Mouse (Mus musculus) intestine, postnatal 0 days (tissue): Measurements from ENCODE around the gene 4930442H23Rik. TPM values are rescaled to one million over a fixed set of nuclear protein-coding genes. Genes with fewer than 3 reads are reported as not detected.
"Not testable (repeated sequence)": the region's sequence is repeated elsewhere in the genome, so short reads cannot be mapped to it uniquely, and the experiment has no call there.

Experiments
- ATAC-seq: fragments of 200-750 bp; cut with Nextera tagmentation; 2 replicates; pipeline ENCODE4 v1.8.0; 2017; ENCODE audit warnings: mild to moderate bottlenecking, moderate TSS enrichment, moderate library complexity
- H3K27ac ChIP-seq: fragments of 300-500 bp; sonication (generic); 2 replicates; pipeline ENCODE4 v1.5.1; 2014; ENCODE audit warnings: mild to moderate bottlenecking, low read depth, low read length, moderate library complexity
- H3K27me3 ChIP-seq: fragments of 300-500 bp; sonication (generic); replicated peaks from 2 replicates; pipeline ENCODE4 v1.6.1; 2014; ENCODE audit warnings: low read length, mixed read lengths; ENCODE audit not compliant: control insufficient read depth, insufficient read depth
- H3K36me3 ChIP-seq: fragments of 300-500 bp; sonication (generic); 2 replicates; pipeline ENCODE4 v1.6.1; 2014; ENCODE audit warnings: mild to moderate bottlenecking, moderate library complexity; ENCODE audit not compliant: control insufficient read depth, insufficient read depth
- H3K4me1 ChIP-seq: fragments of 300-500 bp; sonication (generic); replicated peaks from 2 replicates; pipeline ENCODE4 v1.6.1; 2014; ENCODE audit warnings: antibody characterized with exemption, low read length, mixed read lengths; ENCODE audit not compliant: control insufficient read depth, insufficient read depth
- H3K4me2 ChIP-seq: fragments of 300-500 bp; sonication (generic); replicated peaks from 2 replicates; pipeline ENCODE4 v1.6.1; 2014; ENCODE audit warnings: low read depth, mild to moderate bottlenecking, moderate library complexity
- H3K4me3 ChIP-seq: fragments of 300-500 bp; sonication (generic); 2 replicates; pipeline ENCODE4 v1.5.1; 2014; ENCODE audit warnings: low read depth, low read length
- H3K9ac ChIP-seq: fragments of 300-500 bp; sonication (generic); 2 replicates; pipeline ENCODE4 v1.6.1; 2014; ENCODE audit warnings: mild to moderate bottlenecking, low read depth, low read length
- H3K9me3 ChIP-seq: fragments of 300-500 bp; sonication (generic); 2 replicates; pipeline ENCODE4 v1.6.1; 2016; ENCODE audit warnings: mixed run types; ENCODE audit not compliant: control insufficient read depth
- CTCF ChIP-seq: sonication (generic); IDR thresholded peaks from 2 replicates; pipeline ENCODE4 v1.5.1; 2016; ENCODE audit warnings: low read depth, mild to moderate bottlenecking, control low read depth, antibody characterized with exemption, moderate library complexity
- WGBS: fragments of 180-500 bp; shearing (Covaris S2); extraction: QIAGEN DNeasy Blood & Tissue Kit; methylation state at CpG from one replicate; pipeline ENCODE4 v1.1.7; 2014; 5-methylcytosine and 5-hydroxymethylcytosine counted together
- polyA plus RNA-seq: library from polyadenylated mRNA; unstranded; fragments of >200 nt; fragmentation: Nextera tagmentation; extraction: Ambion mirVana; gene quantifications from 2 replicates; pipeline ENCODE4 v1.2.1, GENCODE M21; 2015

Gene 4930442H23Rik
- polyA plus RNA-seq, 1 experiment from 2014 or later, result 0.12 TPM

DNA sequence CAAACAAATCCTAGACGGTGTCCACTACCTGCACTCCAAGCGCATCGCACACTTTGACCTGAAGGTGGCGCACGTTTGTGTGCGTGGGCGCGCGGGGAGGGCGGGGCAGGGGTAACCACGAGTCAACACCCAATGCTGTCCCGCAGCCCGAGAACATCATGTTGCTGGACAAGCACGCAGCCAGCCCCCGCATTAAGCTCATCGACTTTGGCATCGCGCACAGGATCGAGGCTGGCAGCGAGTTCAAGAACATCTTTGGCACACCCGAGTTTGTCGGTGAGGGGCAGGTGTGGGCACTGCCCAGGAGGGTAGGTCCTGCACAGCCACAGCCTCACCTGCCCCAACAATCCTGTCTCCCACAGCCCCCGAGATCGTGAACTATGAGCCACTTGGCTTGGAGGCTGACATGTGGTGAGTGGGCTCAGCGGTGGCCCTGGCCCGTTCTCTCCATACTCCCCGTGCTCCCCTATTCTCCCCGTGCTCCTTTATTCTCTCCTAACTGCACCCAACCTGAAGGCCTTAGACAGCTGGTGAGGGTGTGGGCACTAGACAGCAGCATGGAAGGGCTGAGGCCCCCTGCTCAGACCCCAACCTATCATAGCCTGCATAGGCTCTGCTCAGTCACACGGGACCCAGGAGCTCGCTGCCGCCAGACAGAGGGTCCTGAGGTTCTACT lies 6.7 kb upstream of the 4930442H23Rik start:
- WGBS, result 71% methylated on average over 31 of the region's 31 CpGs
- peaks cover 37% of the 10 kb centered on the region for H3K36me3 ChIP-seq
- TF ChIP-seq CTCF, result peak; percentile 78
- ATAC-seq, result no peak
- H3K27ac ChIP-seq, result peak overlapping the region; percentile 35
- no peak overlapping the region for H3K9ac ChIP-seq
- no peaks in the 10 kb centered on the region for H3K9me3 ChIP-seq
- no peak overlapping the region for H3K4me3 ChIP-seq
- no peaks in the 10 kb centered on the region for H3K27me3 ChIP-seq
- H3K4me1 ChIP-seq, result peaks cover 15% of the 10 kb centered on the region
- no peak overlapping the region for H3K4me2 ChIP-seq

DNA sequence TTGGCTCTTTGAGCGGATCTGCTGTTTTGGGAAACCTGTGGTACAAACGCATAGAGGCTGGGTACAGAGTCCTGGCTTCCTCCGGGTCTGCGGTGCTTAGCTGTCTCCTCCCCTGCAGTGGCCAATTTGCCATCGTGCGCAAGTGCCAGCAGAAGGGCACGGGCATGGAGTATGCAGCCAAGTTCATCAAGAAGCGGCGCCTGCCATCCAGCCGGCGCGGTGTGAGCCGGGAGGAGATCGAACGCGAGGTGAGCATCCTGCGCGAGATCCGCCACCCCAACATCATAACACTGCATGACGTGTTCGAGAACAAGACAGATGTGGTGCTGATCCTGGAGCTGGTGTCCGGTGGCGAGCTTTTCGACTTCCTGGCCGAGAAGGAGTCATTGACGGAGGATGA lies 6.2 kb upstream of the 4930442H23Rik start:
- H3K4me1 ChIP-seq, result peaks cover 15% of the 10 kb centered on the region

DNA sequence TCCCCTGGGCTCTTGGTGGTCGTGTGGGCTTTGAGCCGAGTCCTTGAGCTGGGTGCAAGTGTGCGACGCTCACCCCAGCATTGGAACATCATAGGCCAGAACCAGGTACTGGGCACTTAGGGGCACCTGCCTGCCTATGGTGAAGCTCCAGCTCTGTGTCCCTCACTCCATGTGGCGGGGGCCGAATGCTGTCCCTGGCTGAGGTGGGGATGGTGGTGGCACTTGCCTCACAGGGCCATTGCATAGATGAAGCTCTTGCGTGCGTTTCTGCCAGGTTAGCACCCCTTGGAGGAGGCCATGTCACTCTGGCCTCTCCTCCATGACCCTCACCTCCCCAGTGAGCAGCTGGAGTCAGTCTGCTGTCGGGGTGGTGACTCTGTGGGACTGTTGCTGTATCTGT lies 3.5 kb upstream of the 4930442H23Rik start:
- no peak for TF ChIP-seq CTCF
- H3K4me1 ChIP-seq, result peaks cover 3% of the 10 kb centered on the region; the same call in 1 of the 2 replicates
- WGBS, result 95% methylated on average over 9 of the region's 9 CpGs
- no peak overlapping the region for H3K4me2 ChIP-seq
- H3K27ac ChIP-seq, result no peak overlapping the region
- ATAC-seq, result no peak
- no peaks in the 10 kb centered on the region for H3K9me3 ChIP-seq
- no peak overlapping the region for H3K4me3 ChIP-seq
- H3K27me3 ChIP-seq, result no peaks in the 10 kb centered on the region
- H3K36me3 ChIP-seq, result peaks cover 50% of the 10 kb centered on the region
- H3K9ac ChIP-seq, result no peak overlapping the region; the same call in 1 of the 2 replicates

More for the DNA sequence above, 6.2 kb upstream of the 4930442H23Rik start:
- Histone ChIP-seq H3K36me3 (peaks cover 41% of the 10 kb centered on the region), H3K27ac (no peak overlapping the region), H3K9me3 (no peaks in the 10 kb centered on the region), H3K4me3 (no peak overlapping the region), H3K4me2 (no peak overlapping the region), H3K27me3 (no peaks in the 10 kb centered on the region), H3K9ac (no peak overlapping the region)
- WGBS, result 84% methylated on average over 26 of the region's 26 CpGs
- no peak for ATAC-seq
- TF ChIP-seq CTCF, result no peak

DNA sequence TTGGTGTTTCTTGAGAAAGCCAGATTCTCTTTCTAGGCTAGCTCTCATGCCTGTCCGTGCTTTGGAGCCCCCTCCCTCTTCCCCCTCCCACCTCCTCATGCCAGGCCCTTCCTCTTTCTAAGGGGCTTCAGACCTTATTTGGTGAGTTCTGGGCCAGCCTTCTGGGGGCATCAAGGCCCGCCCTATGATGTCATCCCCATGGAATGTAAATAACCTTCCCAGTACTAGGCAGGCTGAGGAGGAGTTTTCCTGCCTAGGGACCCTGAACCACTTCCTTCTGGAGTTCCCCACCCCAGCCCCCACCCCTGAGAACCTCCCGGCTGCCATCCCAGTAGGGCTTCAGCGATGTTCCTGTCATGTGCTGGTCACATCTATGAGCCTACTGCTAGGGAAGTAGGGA lies 1.1 kb upstream of the 4930442H23Rik start:
- peak overlapping the region; percentile 3; the same call in 1 of the 2 replicates for H3K4me2 ChIP-seq
- WGBS, result 11% methylated on average over 4 of the region's 4 CpGs
- ATAC-seq, result no peak
- peak overlapping the region; percentile 73 for H3K27ac ChIP-seq
- H3K4me1 ChIP-seq, result no peaks in the 10 kb centered on the region
- H3K9ac ChIP-seq, result no peak overlapping the region
- H3K4me3 ChIP-seq, result no peak overlapping the region
- H3K9me3 ChIP-seq, result no peaks in the 10 kb centered on the region
- peaks cover 60% of the 10 kb centered on the region for H3K36me3 ChIP-seq
- no peak for TF ChIP-seq CTCF
- no peaks in the 10 kb centered on the region for H3K27me3 ChIP-seq

DNA sequence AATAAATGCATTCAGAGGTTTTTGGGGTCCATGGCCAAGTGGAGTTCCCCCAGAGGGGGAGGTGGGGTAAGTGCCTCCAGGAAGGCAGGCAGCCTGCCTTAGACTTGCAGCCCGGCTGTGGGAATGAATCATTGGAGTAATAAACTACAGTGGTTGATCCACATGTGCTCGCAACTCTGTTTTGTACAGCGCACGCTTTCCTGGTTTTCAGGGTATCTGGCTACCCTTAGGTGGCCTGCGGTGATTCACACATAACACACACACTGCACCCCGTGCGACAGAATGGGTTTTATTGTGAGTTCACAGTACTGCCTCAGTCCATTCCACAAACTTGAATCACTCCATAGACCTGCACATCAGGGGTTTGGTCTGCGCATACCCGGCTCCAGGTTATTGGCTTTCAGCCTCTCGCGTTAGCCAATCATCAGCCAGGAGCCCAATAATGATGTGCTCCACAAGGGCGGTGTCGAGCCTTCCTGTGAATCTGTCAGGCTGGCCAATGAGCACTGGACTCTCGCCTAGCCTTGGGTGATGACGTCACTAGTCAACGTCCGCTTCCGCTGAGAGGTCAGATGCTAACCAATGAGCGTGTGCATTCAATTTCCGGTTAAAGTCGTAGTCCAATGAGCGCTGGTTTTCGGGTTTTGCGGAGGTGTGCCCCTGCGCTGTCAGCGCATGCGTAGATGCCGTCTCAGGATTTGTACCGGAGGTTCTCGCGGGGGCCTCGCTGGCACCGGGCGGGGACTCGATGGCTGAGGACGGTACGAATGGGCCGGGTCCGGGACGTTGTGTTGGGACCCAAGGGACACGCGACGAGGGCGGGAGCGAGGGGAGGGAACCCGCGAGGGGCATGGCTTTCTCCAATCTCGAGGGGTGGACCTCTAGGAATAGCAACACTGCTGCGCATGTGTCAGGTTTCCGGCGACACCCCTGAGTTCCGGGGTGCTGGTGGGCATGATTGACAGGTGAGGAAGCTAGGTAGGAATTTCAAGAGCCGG lies 1.0 kb downstream of the 4930442H23Rik start, which contains the start of gene Dapk3:
TSS of gene Dapk3 (plus strand) at position 670 of the 998 bp plus-strand sequence.
- TF ChIP-seq CTCF, result peak; percentile 21; the same call in 1 of the 2 replicates
- Histone ChIP-seq H3K4me3 (peak within 1 kb of the TSS; percentile 65), H3K9me3 (no peaks in the 10 kb centered on the region), H3K9ac (peak within 1 kb of the TSS; percentile 62), H3K27me3 (no peaks in the 10 kb centered on the region), H3K4me2 (peak within 1 kb of the TSS; percentile 72), H3K4me1 (no peaks in the 10 kb centered on the region), H3K36me3 (peaks cover 76% of the 10 kb centered on the region), H3K27ac (peak within 1 kb of the TSS; percentile 86)
- ATAC-seq, result peak; percentile 93
- WGBS, result 4% methylated on average over 53 of the region's 53 CpGs

DNA sequence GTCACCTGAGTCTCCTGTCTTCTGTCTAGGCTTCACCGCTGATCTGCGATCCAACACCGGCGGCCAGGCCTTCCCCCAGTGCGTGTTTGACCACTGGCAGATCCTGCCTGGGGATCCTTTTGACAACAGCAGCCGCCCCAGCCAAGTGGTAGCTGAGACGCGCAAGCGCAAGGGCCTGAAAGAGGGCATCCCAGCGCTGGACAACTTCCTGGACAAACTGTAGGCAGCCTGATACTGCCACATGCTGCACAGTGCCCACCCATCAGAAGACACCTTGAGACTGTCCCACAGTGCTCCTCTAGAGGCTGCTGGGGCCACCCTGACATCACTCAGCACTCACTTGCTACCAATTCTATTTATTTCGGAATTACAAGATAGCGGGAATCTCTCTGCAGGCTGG lies 1.8 kb downstream of the 4930442H23Rik start:
- not testable (repeated sequence) for H3K9me3 ChIP-seq, H3K27me3 ChIP-seq, H3K4me1 ChIP-seq, ATAC-seq, H3K9ac ChIP-seq, H3K27ac ChIP-seq, H3K4me3 ChIP-seq, H3K4me2 ChIP-seq
- 83% methylated on average over 12 of the region's 12 CpGs for WGBS
- H3K36me3 ChIP-seq, result peaks cover 71% of the 10 kb centered on the region
